In genomic region chr16:87248501-87249030, GRCm38 (mm10) we compare ENCODE assay signal across 8 mouse cellular contexts.
DNase-seq lines count a peak whose midpoint lies in the region; ATAC-seq lines count a peak whose summit lies in the region.

No protein-coding gene starts in this region.

- DNase-seq in adrenal gland, adult 18-20 months (ENCODE audit: low spot score in 2 of 2): peak; percentile 45 to 47
- no peak for DNase-seq in adrenal gland, adult 8-10 months
- DNase-seq in left cerebral cortex, postnatal 4 days: peak; percentile 59
- no peak for DNase-seq in left cerebral cortex, adult 8-10 months (ENCODE audit: low spot score in 2 of 2)
- DNase-seq in c-Kit-positive CD71-negative TER-119-negative erythroid progenitor cells, embryonic 14.5 days (ENCODE audit: low read depth): peak; percentile 28
- peak; percentile 65 to 68 for DNase-seq in heart, postnatal 36 days
- DNase-seq in lung, postnatal 25 days (ENCODE audit: low spot score): peak; percentile 53

- intact Hi-C loops in left cerebral cortex, postnatal 4 days (cut with DNase I): loop anchor here (2.0 to 10.0 kb wide), 4 partner anchors 366 to 1442 kb away; no protein-coding TSS in a partner anchor
- intact Hi-C loops in heart, postnatal 36 days (cut with DNase I): loop anchor here (1.0 to 5.0 kb wide), 4 partner anchors 144 to 1441 kb away; no protein-coding TSS in a partner anchor

- ATAC-seq in megakaryocyte, adult 5-6 weeks (ENCODE audit: poor library complexity, severe bottlenecking): no peak

Comparison
In these comparisons a context has a peak if more than half of its experiments do, and no peak if none do; other contexts are left out.
1. DNase-seq: peak in adrenal gland, adult 18-20 months (2 of 2), left cerebral cortex, postnatal 4 days (single experiment), c-Kit-positive CD71-negative TER-119-negative erythroid progenitor cells, embryonic 14.5 days (single experiment), heart, postnatal 36 days (2 of 2) and lung, postnatal 25 days (single experiment); none in adrenal gland, adult 8-10 months (single experiment) and left cerebral cortex, adult 8-10 months (0 of 2).